Mouse (Mus musculus) thymus, adult 2 months (tissue): ENCODE results near the gene Msl1.
A peak's percentile ranks its signal among the peaks of the same experiment; 100 is the strongest.

ENCODE experiments used
- CTCF ChIP-seq: fragments of 200-500 bp; IDR thresholded peaks from 2 replicates; pipeline ENCODE4 v1.5.1; 2012; ENCODE audit warnings: mild to moderate bottlenecking, control low read depth, low read length, moderate library complexity, borderline replicate concordance; ENCODE audit not compliant: control insufficient read depth, poor library complexity, insufficient read depth; ENCODE audit errors: extremely low read depth
- POLR2A ChIP-seq: fragments of 200-500 bp; IDR thresholded peaks from 2 replicates; pipeline ENCODE4 v1.6.1; 2012; ENCODE audit warnings: mild to moderate bottlenecking, low read length, control low read depth, moderate library complexity; ENCODE audit not compliant: control insufficient read depth, poor library complexity, insufficient read depth; ENCODE audit errors: extremely low read depth

DNA sequence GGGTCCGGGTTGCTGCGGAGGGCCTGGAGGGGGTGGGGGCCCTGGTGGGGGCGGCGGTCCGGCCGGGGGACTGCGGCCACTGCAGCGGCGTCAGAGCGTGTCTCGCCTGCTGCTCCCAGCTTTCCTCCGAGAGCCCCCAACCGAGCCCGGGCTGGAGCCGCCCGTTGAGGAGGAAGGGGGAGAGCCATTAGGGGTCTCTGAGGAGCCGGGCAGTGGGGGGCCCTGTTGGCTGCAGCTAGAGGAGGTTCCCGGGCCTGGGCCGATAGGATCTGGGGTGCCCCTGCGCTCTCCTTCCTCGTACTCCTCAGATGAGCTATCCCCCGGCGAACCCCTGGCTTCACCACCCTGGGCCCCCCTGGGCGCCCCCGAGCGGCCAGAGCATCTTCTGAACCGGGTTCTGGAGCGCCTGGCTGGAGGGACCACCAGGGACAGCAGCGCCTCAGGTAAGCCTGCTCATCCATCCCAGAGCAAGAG is 42.0 kb downstream of the Msl1 start:
- no peak for TF ChIP-seq POLR2A
- TF ChIP-seq CTCF = 0 out of 2 replicates have a peak, but pooled peaks have one; percentile 13
